Mouse (Mus musculus) hindbrain, embryonic 11.5 days (tissue): Measurements from ENCODE around the gene Thsd1. TPM values are rescaled to one million over a fixed set of nuclear protein-coding genes. Genes with fewer than 3 reads are reported as not detected.

Experiments used
- ATAC-seq: fragments of 200-750 bp; cut with Nextera tagmentation; 2 replicates; pipeline ENCODE4 v1.8.0; 2017; ENCODE audit warnings: mild to moderate bottlenecking, moderate TSS enrichment, moderate library complexity; ENCODE audit not compliant: low FRiP score
- DNase-seq: peaks from one replicate; pipeline ENCODE4 v3.0.0-alpha.2; 2015; ENCODE audit warnings: low spot score
- H3K27ac ChIP-seq: fragments of 300-500 bp; sonication (generic); 2 replicates; pipeline ENCODE4 v1.5.1; 2014; ENCODE audit warnings: mild to moderate bottlenecking, low read depth, low read length
- H3K27me3 ChIP-seq: fragments of 300-500 bp; sonication (generic); 2 replicates; pipeline ENCODE4 v1.6.1; 2014; ENCODE audit warnings: mild to moderate bottlenecking, low read length, moderate library complexity, mixed read lengths; ENCODE audit not compliant: control insufficient read depth, insufficient read depth
- H3K36me3 ChIP-seq: fragments of 300-500 bp; sonication (generic); 2 replicates; pipeline ENCODE4 v1.6.1; 2014; ENCODE audit warnings: mild to moderate bottlenecking, low read length, moderate library complexity, mixed read lengths; ENCODE audit not compliant: control insufficient read depth, insufficient read depth
- H3K4me1 ChIP-seq: fragments of 300-500 bp; sonication (generic); replicated peaks from 2 replicates; pipeline ENCODE4 v1.6.1; 2014; ENCODE audit warnings: low read length, mixed read lengths; ENCODE audit not compliant: control insufficient read depth, insufficient read depth
- H3K4me2 ChIP-seq: fragments of 300-500 bp; sonication (generic); replicated peaks from 2 replicates; pipeline ENCODE4 v1.6.1; 2014; ENCODE audit warnings: mild to moderate bottlenecking, low read depth, low read length
- H3K4me3 ChIP-seq: fragments of 300-500 bp; sonication (generic); 2 replicates; pipeline ENCODE4 v1.5.1; 2014; ENCODE audit warnings: low read depth, low read length
- H3K9ac ChIP-seq: fragments of 300-500 bp; sonication (generic); 2 replicates; pipeline ENCODE4 v1.6.1; 2014; ENCODE audit warnings: low read depth, low read length
- H3K9me3 ChIP-seq: fragments of 300-500 bp; sonication (generic); 2 replicates; pipeline ENCODE4 v1.6.1; 2016; ENCODE audit warnings: low read length; ENCODE audit not compliant: control insufficient read depth
- WGBS: fragments of 180-500 bp; shearing (Covaris S2); extraction: QIAGEN DNeasy Blood & Tissue Kit; methylation state at CpG from one replicate; pipeline ENCODE4 v1.1.7; 2014; 5-methylcytosine and 5-hydroxymethylcytosine counted together
- polyA plus RNA-seq: library from polyadenylated mRNA; unstranded; fragments of >200 nt; fragmentation: Nextera tagmentation; extraction: Ambion mirVana; gene quantifications from 2 replicates; pipeline ENCODE4 v1.2.1, GENCODE M21; 2014

Thsd1 gene
- polyA plus RNA-seq, 1 experiment from 2014 or later: 8.8 TPM

- DNase-seq (no peak), ATAC-seq (no peak)
- H3K4me3 ChIP-seq: no peak overlapping the region
- H3K4me2 ChIP-seq: no peak overlapping the region
- H3K27ac ChIP-seq: no peak overlapping the region
- no peaks in the 10 kb centered on the region for H3K4me1 ChIP-seq
- H3K9me3 ChIP-seq: no peaks in the 10 kb centered on the region
- 0 out of 2 replicates have a peak, but pooled peaks cover 6% of the 10 kb centered on the region for H3K36me3 ChIP-seq
- 84% methylated on average over 4 of the region's 4 CpGs for WGBS
- no peak overlapping the region for H3K9ac ChIP-seq
- no peaks in the 10 kb centered on the region for H3K27me3 ChIP-seq
These were observed 19.6 kb upstream of the Thsd1 start for GRCm38 (mm10) chr8:22207535-22207934.

DNA sequence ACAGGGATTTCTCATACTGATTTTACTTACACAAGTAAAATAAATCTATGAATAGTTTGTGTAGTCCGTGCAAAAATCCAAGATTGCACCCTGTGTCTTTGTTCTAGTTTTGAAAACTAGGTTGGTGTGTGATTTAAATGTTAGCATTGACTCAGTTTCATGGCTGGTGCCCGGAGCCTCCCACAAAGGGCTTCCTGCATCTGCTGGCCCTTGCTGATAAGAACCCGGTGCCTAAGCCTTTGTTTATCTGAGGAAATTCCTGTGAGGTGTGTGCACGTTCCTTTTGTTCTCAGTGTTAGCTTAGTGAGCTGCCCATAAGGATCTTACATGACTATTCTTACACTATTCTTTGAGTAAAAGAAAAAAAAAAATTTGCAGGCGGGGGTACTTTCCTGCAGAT is 18.1 kb upstream of the Thsd1 start:
- ATAC-seq: no peak
- H3K27ac ChIP-seq: no peak overlapping the region
- no peak overlapping the region for H3K4me3 ChIP-seq
- no peaks in the 10 kb centered on the region for H3K9me3 ChIP-seq
- H3K4me2 ChIP-seq: no peak overlapping the region
- no peaks in the 10 kb centered on the region for H3K27me3 ChIP-seq
- H3K36me3 ChIP-seq: peaks cover 9% of the 10 kb centered on the region; the same call in 1 of the 2 replicates
- no peaks in the 10 kb centered on the region for H3K4me1 ChIP-seq
- H3K9ac ChIP-seq: no peak overlapping the region
- 78% methylated on average over 5 of the region's 5 CpGs for WGBS
- DNase-seq: no peak

DNA sequence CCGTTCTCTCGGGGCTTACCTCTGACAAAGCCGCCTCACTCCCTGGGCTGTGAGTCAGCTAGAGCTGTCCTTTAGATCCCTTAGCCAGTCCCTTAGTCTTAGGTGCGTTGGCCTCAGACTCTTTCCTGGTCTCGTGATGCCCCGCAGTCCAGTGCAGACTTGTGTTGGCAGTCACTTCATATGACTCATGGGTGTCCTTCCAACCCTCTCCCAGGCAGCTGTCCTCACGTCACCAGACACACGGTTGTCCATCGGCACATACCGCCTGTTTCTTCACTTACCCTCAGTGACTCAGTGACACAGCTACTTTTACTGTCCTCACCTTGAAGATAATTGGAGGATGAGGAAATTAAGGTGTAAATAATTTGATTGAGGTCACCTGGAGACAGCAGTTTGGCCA is 12.3 kb upstream of the Thsd1 start:
- no peak overlapping the region for H3K9ac ChIP-seq
- no peak for ATAC-seq
- H3K4me1 ChIP-seq: no peaks in the 10 kb centered on the region
- H3K36me3 ChIP-seq: peaks cover 14% of the 10 kb centered on the region
- no peaks in the 10 kb centered on the region for H3K27me3 ChIP-seq
- H3K9me3 ChIP-seq: no peaks in the 10 kb centered on the region
- no peak overlapping the region for H3K27ac ChIP-seq
- 95% methylated on average over 10 of the region's 10 CpGs for WGBS
- no peak overlapping the region for H3K4me3 ChIP-seq
- H3K4me2 ChIP-seq: no peak overlapping the region
- DNase-seq: no peak

GRCm38 (mm10) chr8:22226361-22226760 is 752 bp upstream of the Thsd1 start:
- H3K27me3 ChIP-seq: no peaks in the 10 kb centered on the region
- H3K27ac ChIP-seq: no peak overlapping the region
- H3K4me3 ChIP-seq: no peak overlapping the region
- no peaks in the 10 kb centered on the region for H3K9me3 ChIP-seq
- no peak overlapping the region for H3K4me2 ChIP-seq
- ATAC-seq (no peak), DNase-seq (no peak)
- 69% methylated on average over 8 of the region's 8 CpGs for WGBS
- H3K4me1 ChIP-seq: no peaks in the 10 kb centered on the region
- H3K36me3 ChIP-seq: no peaks in the 10 kb centered on the region
- no peak overlapping the region for H3K9ac ChIP-seq

GRCm38 (mm10) chr8:22228621-22229020 is 1.5 kb downstream of the Thsd1 start:
- no peak overlapping the region for H3K9ac ChIP-seq
- 36% methylated on average over 7 of the region's 7 CpGs for WGBS
- H3K27me3 ChIP-seq: no peaks in the 10 kb centered on the region
- no peak for DNase-seq
- H3K27ac ChIP-seq: no peak overlapping the region
- H3K9me3 ChIP-seq: no peaks in the 10 kb centered on the region
- no peaks in the 10 kb centered on the region for H3K4me1 ChIP-seq
- no peaks in the 10 kb centered on the region for H3K36me3 ChIP-seq
- no peak overlapping the region for H3K4me2 ChIP-seq
- no peak overlapping the region for H3K4me3 ChIP-seq
- ATAC-seq: no peak

DNA sequence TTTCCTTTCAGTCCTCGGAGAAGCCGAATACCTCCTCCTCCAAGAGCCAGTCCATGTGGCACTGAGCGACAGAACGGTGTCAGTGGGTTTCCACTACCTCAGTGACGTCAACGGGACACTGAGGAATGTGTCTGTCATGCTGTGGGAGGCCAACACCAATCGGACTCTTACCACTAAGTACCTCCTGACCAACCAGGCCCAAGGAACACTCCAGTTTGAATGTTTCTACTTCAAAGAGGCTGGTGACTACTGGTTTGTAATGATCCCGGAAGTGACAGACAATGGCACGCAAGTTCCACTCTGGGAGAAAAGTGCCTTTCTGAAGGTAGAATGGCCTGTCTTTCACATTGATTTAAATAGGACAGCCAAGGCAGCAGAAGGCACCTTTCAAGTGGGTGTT is 15.9 kb downstream of the Thsd1 start:
- no peak for ATAC-seq
- 90% methylated on average over 9 of the region's 9 CpGs for WGBS
- Histone ChIP-seq H3K4me1 (no peaks in the 10 kb centered on the region), H3K36me3 (no peaks in the 10 kb centered on the region), H3K9me3 (no peaks in the 10 kb centered on the region), H3K4me2 (no peak overlapping the region), H3K4me3 (no peak overlapping the region), H3K27me3 (no peaks in the 10 kb centered on the region), H3K9ac (no peak overlapping the region), H3K27ac (no peak overlapping the region)
- no peak for DNase-seq

- Histone ChIP-seq H3K4me1 (no peaks in the 10 kb centered on the region), H3K4me2 (no peak overlapping the region), H3K27me3 (no peaks in the 10 kb centered on the region), H3K9me3 (no peaks in the 10 kb centered on the region), H3K4me3 (no peak overlapping the region), H3K36me3 (no peaks in the 10 kb centered on the region), H3K27ac (no peak overlapping the region), H3K9ac (no peak overlapping the region)
- WGBS: 80% methylated on average over 1 of the region's 1 CpGs
- no peak for ATAC-seq
- DNase-seq: no peak
These were observed 18.6 kb downstream of the Thsd1 start for GRCm38 (mm10) chr8:22245663-22246062.

DNA sequence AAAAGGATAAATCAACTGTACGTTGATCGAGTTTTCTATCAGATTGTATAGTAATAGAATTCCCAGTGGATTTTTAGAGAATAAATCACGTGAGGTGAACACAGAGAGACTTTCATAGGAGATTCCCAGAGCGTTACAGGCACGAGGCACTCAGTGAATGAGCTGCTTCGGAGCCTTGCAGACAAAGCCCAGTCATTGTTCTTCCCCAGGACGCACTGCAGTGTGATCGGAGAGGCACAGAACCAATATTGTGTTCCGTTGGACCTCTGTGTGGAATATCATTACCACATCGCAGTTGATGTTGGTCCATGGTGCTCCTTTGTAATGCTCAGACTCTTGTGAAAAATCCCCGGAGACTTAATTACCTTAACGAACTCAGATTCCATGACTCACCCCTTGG is 20.8 kb downstream of the Thsd1 start:
- no peak for DNase-seq

DNA sequence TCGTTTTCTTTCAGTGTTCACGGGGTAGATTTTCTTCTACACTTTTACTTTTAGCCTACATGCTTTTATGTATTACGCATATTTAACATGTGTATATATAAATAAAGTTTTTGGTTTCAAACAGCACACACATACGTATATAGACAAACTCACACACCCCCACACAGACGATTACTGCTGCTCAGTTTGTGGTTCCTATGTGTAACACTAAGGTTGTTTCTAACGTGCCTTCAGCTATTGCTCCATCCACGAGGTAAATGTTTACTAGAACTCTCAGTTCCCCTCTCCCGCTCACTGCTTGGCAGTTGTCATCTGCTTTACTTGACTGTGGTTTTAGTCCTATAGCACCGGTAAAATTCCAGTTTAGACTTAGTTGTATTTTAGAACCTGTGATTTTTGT is 22.0 kb downstream of the Thsd1 start:
- Histone ChIP-seq H3K4me1 (no peaks in the 10 kb centered on the region), H3K9ac (no peak overlapping the region), H3K27me3 (no peaks in the 10 kb centered on the region), H3K27ac (no peak overlapping the region), H3K4me2 (no peak overlapping the region), H3K9me3 (no peaks in the 10 kb centered on the region), H3K4me3 (no peak overlapping the region), H3K36me3 (no peaks in the 10 kb centered on the region)
- no peak for ATAC-seq
- DNase-seq: no peak
- 84% methylated on average over 9 of the region's 9 CpGs for WGBS

More for the DNA sequence above, 20.8 kb downstream of the Thsd1 start:
- no peaks in the 10 kb centered on the region for H3K9me3 ChIP-seq
- H3K4me3 ChIP-seq: no peak overlapping the region
- H3K4me2 ChIP-seq: no peak overlapping the region
- WGBS: 77% methylated on average over 12 of the region's 12 CpGs
- no peaks in the 10 kb centered on the region for H3K36me3 ChIP-seq
- no peak for ATAC-seq
- no peak overlapping the region for H3K9ac ChIP-seq
- no peaks in the 10 kb centered on the region for H3K4me1 ChIP-seq
- H3K27ac ChIP-seq: no peak overlapping the region
- no peaks in the 10 kb centered on the region for H3K27me3 ChIP-seq
